Mouse (Mus musculus): ENCODE measurements around the gene Slc24a4.

Slc24a4 gene

GRCm38 (mm10) chr12:102287904-102288602, 159.5 kb downstream of the Slc24a4 start:
- peak in 1 of 2 experiments; percentile 38 for DNase-seq

- DNase-seq: peak in 1 of 2 experiments; percentile 19
These were observed 160.3 kb downstream of the Slc24a4 start for GRCm38 (mm10) chr12:102288846-102289245.

GRCm38 (mm10) chr12:102289568-102289967, 161.0 kb downstream of the Slc24a4 start:
- no peak for DNase-seq

GRCm38 (mm10) chr12:102290662-102291061, 162.1 kb downstream of the Slc24a4 start:
- DNase-seq: no peak

GRCm38 (mm10) chr12:102291686-102292085, 163.2 kb downstream of the Slc24a4 start:
- peak in 1 of 2 experiments; percentile 40 for DNase-seq

- peak in 1 of 2 experiments; percentile 18 for DNase-seq
These were observed 164.1 kb downstream of the Slc24a4 start for GRCm38 (mm10) chr12:102292501-102293215.

GRCm38 (mm10) chr12:102294634-102295033, 166.1 kb downstream of the Slc24a4 start:
- peak in 1 of 2 experiments; percentile 21 for DNase-seq

GRCm38 (mm10) chr12:102295230-102295629, 166.7 kb downstream of the Slc24a4 start:
- DNase-seq: peak in 1 of 2 experiments; percentile 34

- DNase-seq: peak in 1 of 2 experiments; percentile 24
These were observed 167.1 kb downstream of the Slc24a4 start for GRCm38 (mm10) chr12:102295662-102296061.

GRCm38 (mm10) chr12:102296361-102296760, 167.8 kb downstream of the Slc24a4 start:
- peak in 1 of 2 experiments; percentile 16 for DNase-seq

GRCm38 (mm10) chr12:102296967-102297366, 168.4 kb downstream of the Slc24a4 start:
- DNase-seq: peak in 1 of 2 experiments; percentile 11

GRCm38 (mm10) chr12:102299209-102299608, 170.7 kb downstream of the Slc24a4 start:
- peak in 1 of 2 experiments; percentile 4 for DNase-seq

- DNase-seq: no peak
These were observed 173.1 kb downstream of the Slc24a4 start for GRCm38 (mm10) chr12:102301585-102301984.

- DNase-seq: peak; percentile 51 to 74
These were observed 173.8 kb downstream of the Slc24a4 start for GRCm38 (mm10) chr12:102302322-102302721.

- peak; percentile 66 to 78 for DNase-seq
These were observed 174.4 kb downstream of the Slc24a4 start for GRCm38 (mm10) chr12:102302831-102303351.

GRCm38 (mm10) chr12:102303867-102304266, 175.3 kb downstream of the Slc24a4 start:
- DNase-seq: peak in 1 of 2 experiments; percentile 50

GRCm38 (mm10) chr12:102305069-102305836, 176.7 kb downstream of the Slc24a4 start:
- peak; percentile 64 to 78 for DNase-seq

- peak; percentile 88 to 90 for DNase-seq
These were observed 179.5 kb downstream of the Slc24a4 start for GRCm38 (mm10) chr12:102308001-102308456.

GRCm38 (mm10) chr12:102308457-102309011, 180.0 kb downstream of the Slc24a4 start:
- DNase-seq: peak; percentile 71 to 83

- DNase-seq: no peak
These were observed 180.7 kb downstream of the Slc24a4 start for GRCm38 (mm10) chr12:102309099-102309799.

- no peak for DNase-seq
These were observed 181.3 kb downstream of the Slc24a4 start for GRCm38 (mm10) chr12:102309800-102310195.

- no peak for DNase-seq
These were observed 181.7 kb downstream of the Slc24a4 start for GRCm38 (mm10) chr12:102310261-102310660.
